Mouse (Mus musculus): ENCODE measurements around the gene Vasn. TPM values are rescaled to one million over a fixed set of nuclear protein-coding genes. Genes with fewer than 3 reads are reported as not detected.

Vasn gene
- polyA plus RNA-seq, 1 experiment from 2014 or later = 18.0 TPM

DNA sequence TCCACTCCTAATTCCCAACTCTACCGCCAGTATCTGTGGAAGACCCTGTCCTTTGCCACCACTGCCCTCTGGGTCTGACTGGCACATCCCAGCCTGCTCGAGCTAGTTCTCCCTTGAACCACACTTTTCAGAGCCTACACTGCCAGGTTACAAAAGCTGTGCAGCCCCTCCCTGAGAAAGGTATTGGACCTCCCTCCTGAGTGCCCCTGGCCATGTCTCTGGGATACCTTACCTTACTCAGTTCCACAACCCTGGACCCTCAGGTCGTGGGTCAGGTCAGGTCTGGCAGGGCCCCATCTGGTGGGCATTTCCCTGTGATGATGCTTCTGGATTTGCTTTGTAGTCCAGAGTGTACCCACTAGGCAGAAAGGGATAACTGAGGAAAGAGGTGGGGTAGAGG, 40.1 kb upstream of the Vasn start:
- H3K4me3 ChIP-seq (ENCODE audit: low read depth, low read length) = no peak overlapping the region
- H3K27me3 ChIP-seq (replicated peaks; ENCODE audit: insufficient read depth, low read length) = no peaks in the 10 kb centered on the region
- no peak overlapping the region for H3K27ac ChIP-seq (ENCODE audit: low read length)
- no peaks in the 10 kb centered on the region for H3K36me3 ChIP-seq (ENCODE audit: insufficient read depth, low read length)
- H3K4me1 ChIP-seq (ENCODE audit: insufficient read depth, low read depth, low read length) = peaks cover 39% of the 10 kb centered on the region
- ATAC-seq = no peak
- H3K9ac ChIP-seq (replicated peaks; ENCODE audit: low read depth) = no peak overlapping the region
- TF ChIP-seq CTCF (IDR thresholded peaks at IDR 0.05) (no peak), EP300 (IDR thresholded peaks at IDR 0.05) (no peak)
- H3K4me2 ChIP-seq (replicated peaks; ENCODE audit: low read depth, low read length) = no peak overlapping the region
- H3K9me3 ChIP-seq (ENCODE audit: low read length) = no peaks in the 10 kb centered on the region
- WGBS = 84% methylated on average over 3 of the region's 3 CpGs
- DNase-seq (ENCODE audit: low spot score) = no peak

DNA sequence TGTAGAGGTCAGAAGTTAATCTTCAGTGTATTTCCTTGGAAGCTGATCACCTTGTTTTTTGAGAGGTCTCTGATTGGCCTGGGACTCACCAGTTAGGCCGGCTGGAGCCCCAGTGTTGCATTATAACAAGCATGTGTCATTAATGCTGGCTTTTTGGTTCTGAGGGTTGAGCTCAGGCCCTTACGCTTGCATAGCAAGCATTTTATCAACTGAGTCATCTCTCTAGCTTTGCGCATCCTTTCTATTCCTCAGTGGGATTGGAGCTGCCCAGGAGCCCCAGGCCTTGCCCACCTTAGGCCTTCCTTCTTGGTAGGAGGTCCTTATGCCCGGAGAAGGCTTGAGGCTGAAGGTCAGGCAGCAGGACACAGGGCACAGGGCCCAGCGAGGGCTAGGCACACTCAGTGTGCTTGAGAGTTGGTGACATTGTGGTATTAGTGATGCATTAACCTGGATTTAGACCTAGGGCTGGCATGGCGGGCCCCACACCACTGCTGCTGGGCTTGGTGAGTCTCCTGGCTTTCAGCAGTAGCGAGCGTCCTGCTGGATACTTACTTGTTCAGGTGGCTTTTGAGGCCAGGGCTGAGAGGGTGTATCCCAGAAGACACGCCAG, 38.9 kb upstream of the Vasn start:
- Histone ChIP-seq H3K4me2 (replicated peaks; ENCODE audit: low read depth, low read length) (no peak overlapping the region), H3K27me3 (replicated peaks; ENCODE audit: insufficient read depth, low read length) (no peaks in the 10 kb centered on the region), H3K4me1 (ENCODE audit: insufficient read depth, low read depth, low read length) (peaks cover 40% of the 10 kb centered on the region), H3K36me3 (ENCODE audit: insufficient read depth, low read length) (no peaks in the 10 kb centered on the region), H3K9ac (replicated peaks; ENCODE audit: low read depth) (no peak overlapping the region), H3K4me3 (ENCODE audit: low read depth, low read length) (no peak overlapping the region), H3K9me3 (ENCODE audit: low read length) (no peaks in the 10 kb centered on the region), H3K27ac (ENCODE audit: low read length) (no peak overlapping the region)
- no peak for DNase-seq (ENCODE audit: low spot score)
- TF ChIP-seq EP300 (IDR thresholded peaks at IDR 0.05) = no peak
- TF ChIP-seq CTCF (IDR thresholded peaks at IDR 0.05) = no peak
- 63% methylated on average over 9 of the region's 9 CpGs for WGBS
- no peak for ATAC-seq

DNA sequence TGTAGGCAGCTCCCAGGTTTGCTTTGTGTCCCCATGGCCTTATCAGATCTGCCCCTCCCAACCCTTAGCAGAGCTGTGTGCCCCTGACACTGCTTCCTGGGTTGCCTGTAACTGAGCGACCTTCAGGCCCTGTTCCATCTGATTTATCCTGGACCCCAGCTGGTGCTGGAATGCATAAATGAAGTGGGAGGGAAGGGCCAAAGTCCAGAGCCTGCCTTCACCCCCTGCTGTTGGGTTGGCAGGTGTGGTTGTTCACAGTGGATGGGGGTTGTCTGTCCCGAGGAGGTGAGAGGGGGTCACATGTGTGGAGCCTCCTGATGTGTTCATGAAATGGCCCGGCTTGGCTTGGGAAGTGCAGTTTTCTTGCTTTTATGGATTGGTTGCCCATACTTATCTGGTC, 37.6 kb upstream of the Vasn start:
- Histone ChIP-seq H3K9me3 (ENCODE audit: low read length) (no peaks in the 10 kb centered on the region), H3K9ac (replicated peaks; ENCODE audit: low read depth) (no peak overlapping the region), H3K27ac (ENCODE audit: low read length) (no peak overlapping the region), H3K4me1 (ENCODE audit: insufficient read depth, low read depth, low read length) (peaks cover 36% of the 10 kb centered on the region; the same call in 1 of the 2 replicates), H3K27me3 (replicated peaks; ENCODE audit: insufficient read depth, low read length) (no peaks in the 10 kb centered on the region), H3K4me2 (replicated peaks; ENCODE audit: low read depth, low read length) (no peak overlapping the region), H3K36me3 (ENCODE audit: insufficient read depth, low read length) (no peaks in the 10 kb centered on the region), H3K4me3 (ENCODE audit: low read depth, low read length) (no peak overlapping the region)
- ATAC-seq (no peak), DNase-seq (ENCODE audit: low spot score) (no peak)
- WGBS = 32% methylated on average over 3 of the region's 3 CpGs
- TF ChIP-seq EP300 (IDR thresholded peaks at IDR 0.05) (no peak), CTCF (IDR thresholded peaks at IDR 0.05) (no peak)

DNA sequence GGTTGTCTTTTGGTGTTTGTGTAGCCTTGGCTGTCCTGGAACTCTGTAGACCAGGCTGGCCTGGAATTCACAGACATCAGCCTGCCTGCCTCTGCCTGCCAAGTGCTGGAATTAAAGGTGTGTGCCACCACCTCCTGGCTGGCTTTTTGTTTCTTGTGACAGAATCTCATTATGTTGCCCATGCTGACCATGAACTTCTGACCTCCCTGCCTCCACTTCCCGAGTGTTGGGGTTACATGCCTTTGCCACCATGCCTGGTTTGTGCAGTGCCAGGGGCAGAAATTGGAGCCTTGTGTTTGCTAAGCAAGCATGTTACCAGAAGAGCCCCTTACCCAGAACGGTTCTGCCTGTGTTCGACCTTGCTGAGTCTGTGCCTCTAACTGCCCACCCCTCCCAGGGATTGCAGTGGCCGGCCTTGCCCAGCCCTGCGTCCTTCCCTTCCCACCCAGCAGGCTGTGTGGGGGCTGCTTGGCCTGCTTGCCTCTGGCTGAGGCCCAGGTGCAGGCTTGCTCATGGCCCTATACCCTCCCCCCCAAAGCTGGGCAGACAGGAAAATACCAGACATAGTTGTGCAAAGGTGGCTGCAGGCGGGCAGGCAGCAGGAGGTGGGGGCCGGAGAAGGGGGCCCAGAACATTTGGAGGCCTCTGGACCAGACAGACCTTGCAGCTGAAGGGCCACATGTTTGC, 36.8 kb upstream of the Vasn start:
- Histone ChIP-seq H3K4me2 (replicated peaks; ENCODE audit: low read depth, low read length) (no peak overlapping the region), H3K27ac (ENCODE audit: low read length) (peak overlapping the region; percentile 51; the same call in 1 of the 2 replicates), H3K9me3 (ENCODE audit: low read length) (no peaks in the 10 kb centered on the region), H3K36me3 (ENCODE audit: insufficient read depth, low read length) (no peaks in the 10 kb centered on the region), H3K9ac (replicated peaks; ENCODE audit: low read depth) (no peak overlapping the region), H3K4me1 (ENCODE audit: insufficient read depth, low read depth, low read length) (peaks cover 36% of the 10 kb centered on the region; the same call in 1 of the 2 replicates), H3K4me3 (ENCODE audit: low read depth, low read length) (no peak overlapping the region), H3K27me3 (replicated peaks; ENCODE audit: insufficient read depth, low read length) (no peaks in the 10 kb centered on the region)
- 26% methylated on average over 7 of the region's 7 CpGs for WGBS
- TF ChIP-seq EP300 (IDR thresholded peaks at IDR 0.05) = no peak
- TF ChIP-seq CTCF (IDR thresholded peaks at IDR 0.05) = no peak
- ATAC-seq = peak; percentile 11; the same call in 1 of the 2 replicates
- peak; percentile 43 for DNase-seq (ENCODE audit: low spot score)

DNA sequence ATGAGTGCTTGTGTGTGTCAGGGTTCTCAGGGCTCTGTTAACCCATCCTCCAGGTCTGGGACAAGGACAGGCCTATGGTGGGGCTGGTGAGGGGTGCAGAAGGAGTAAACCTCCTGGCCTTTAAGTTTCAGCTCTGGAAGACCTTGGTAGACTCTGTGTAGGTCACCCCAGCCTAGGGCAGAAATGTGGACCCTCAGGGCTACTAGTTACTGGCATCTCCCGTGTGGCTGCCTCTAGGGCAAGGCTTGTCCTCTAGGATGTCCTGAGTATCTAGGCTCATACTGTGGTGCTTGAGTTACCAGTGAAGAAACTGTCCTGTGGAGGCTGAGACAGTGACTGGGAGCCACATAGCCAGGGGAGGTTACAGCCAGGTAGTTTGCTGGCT, 36.3 kb upstream of the Vasn start:
- DNase-seq (ENCODE audit: low spot score) (no peak), ATAC-seq (no peak)
- Histone ChIP-seq H3K9me3 (ENCODE audit: low read length) (no peaks in the 10 kb centered on the region), H3K4me3 (ENCODE audit: low read depth, low read length) (no peak overlapping the region), H3K36me3 (ENCODE audit: insufficient read depth, low read length) (no peaks in the 10 kb centered on the region), H3K27me3 (replicated peaks; ENCODE audit: insufficient read depth, low read length) (no peaks in the 10 kb centered on the region), H3K27ac (ENCODE audit: low read length) (peak overlapping the region; percentile 51; the same call in 1 of the 2 replicates), H3K9ac (replicated peaks; ENCODE audit: low read depth) (no peak overlapping the region), H3K4me1 (ENCODE audit: insufficient read depth, low read depth, low read length) (peaks cover 34% of the 10 kb centered on the region; the same call in 1 of the 2 replicates), H3K4me2 (replicated peaks; ENCODE audit: low read depth, low read length) (no peak overlapping the region)
- TF ChIP-seq CTCF (IDR thresholded peaks at IDR 0.05) = no peak
- TF ChIP-seq EP300 (IDR thresholded peaks at IDR 0.05) = no peak
- 50% methylated on average over 1 of the region's 1 CpGs for WGBS

DNA sequence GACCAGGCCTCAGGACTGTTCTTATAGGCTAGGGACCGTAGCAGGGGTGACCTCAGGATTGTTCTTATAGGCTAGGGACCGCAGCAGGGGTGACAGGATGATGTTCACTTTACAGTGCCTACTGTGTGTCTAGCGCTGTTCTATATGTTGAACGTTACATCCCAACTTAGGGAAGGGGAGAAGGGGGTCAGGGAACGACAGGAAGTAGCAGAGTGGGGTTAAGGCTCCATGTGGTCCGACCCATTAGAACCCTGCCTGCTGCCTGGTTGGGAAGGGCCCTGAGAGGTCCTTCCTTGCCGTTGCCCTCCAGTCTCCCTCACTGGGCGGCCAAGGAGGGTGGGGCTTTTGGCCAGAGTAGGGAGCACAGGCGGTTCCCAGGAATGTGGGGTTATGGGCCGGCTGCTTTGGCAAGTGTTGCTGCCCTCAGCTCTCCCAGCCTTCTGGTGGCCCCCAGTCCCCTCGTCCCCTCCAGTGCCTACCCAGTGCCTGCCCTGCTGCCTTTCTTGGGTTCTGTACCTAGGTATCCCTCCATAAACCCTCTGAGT, 35.4 kb upstream of the Vasn start:
- Histone ChIP-seq H3K9ac (replicated peaks; ENCODE audit: low read depth) (no peak overlapping the region), H3K9me3 (ENCODE audit: low read length) (no peaks in the 10 kb centered on the region), H3K27ac (ENCODE audit: low read length) (peak overlapping the region; percentile 51; the same call in 1 of the 2 replicates), H3K4me1 (ENCODE audit: insufficient read depth, low read depth, low read length) (peaks cover 28% of the 10 kb centered on the region; the same call in 1 of the 2 replicates), H3K27me3 (replicated peaks; ENCODE audit: insufficient read depth, low read length) (no peaks in the 10 kb centered on the region), H3K4me3 (ENCODE audit: low read depth, low read length) (no peak overlapping the region), H3K4me2 (replicated peaks; ENCODE audit: low read depth, low read length) (no peak overlapping the region), H3K36me3 (ENCODE audit: insufficient read depth, low read length) (no peaks in the 10 kb centered on the region)
- DNase-seq (ENCODE audit: low spot score) (peak; percentile 37), ATAC-seq (no peak)
- no peak for TF ChIP-seq EP300 (IDR thresholded peaks at IDR 0.05)
- WGBS = 45% methylated on average over 11 of the region's 11 CpGs
